Comparison of ENCODE assay signal across 8 mouse cellular contexts in genomic region chr12:110460418-110461300, GRCm38 (mm10). TPM values are rescaled to one million over a fixed set of nuclear protein-coding genes. Genes with fewer than 3 reads are reported as not detected.
DNase-seq lines count a peak whose midpoint lies in the region; ATAC-seq lines count a peak whose summit lies in the region.

No protein-coding gene starts in this region.

- peak; percentile 32 for DNase-seq in 3T3-L1 (ENCODE audit: low read depth, low spot score)
- DNase-seq in adrenal gland, adult 2 months: peak; percentile 86
- peak; percentile 80 to 90 for DNase-seq in heart, adult 18-20 months
- peak; percentile 79 for DNase-seq in kidney, postnatal 14 days
- no peak for DNase-seq in left cerebral cortex, adult 8-10 months (ENCODE audit: low spot score in 2 of 2)
- DNase-seq in gastrocnemius, adult 18-20 months (ENCODE audit: low spot score): no peak
- DNase-seq in urinary bladder, postnatal 36 days (ENCODE audit: low spot score in 2 of 2): no peak

- ATAC-seq in frontal cortex, adult (ENCODE audit: low TSS enrichment): no peak

RNA-seq across cellular contexts. Expression of gene Ppp2r5c, which starts 13.7 kb away (rescaled TPM):
- total RNA-seq in adrenal gland, adult 2 months (2021): 100 to 1,000 TPM; 112 to 118 TPM
- polyA plus RNA-seq in adrenal gland, adult 2 months (2012; rRNA removed): 12.8 and 14.8 TPM in 2 replicates
- total RNA-seq in heart, adult 18-20 months (2021): 10 to 100 TPM; 91.7 to 91.9 TPM
- 100 to 1,000 TPM; 247 to 274 (median 263) TPM for total RNA-seq in left cerebral cortex, adult 8-10 months (2022)
- total RNA-seq in gastrocnemius, adult 18-20 months (2021): 10 to 100 TPM; 66.5 to 75.7 TPM

Comparison
In these comparisons a context has a peak if more than half of its experiments do, and no peak if none do; other contexts are left out.
1. DNase-seq: peak in 3T3-L1 (single experiment), adrenal gland, adult 2 months (single experiment), heart, adult 18-20 months (2 of 2) and kidney, postnatal 14 days (single experiment); none in left cerebral cortex, adult 8-10 months (0 of 2), gastrocnemius, adult 18-20 months (single experiment) and urinary bladder, postnatal 36 days (0 of 2).